Mouse (Mus musculus) kidney, postnatal 14 days (tissue): Measurements from ENCODE around the gene Acap3.

Experiments
- DNase-seq: peaks from one replicate; pipeline ENCODE4 v3.0.0; 2022; ENCODE audit warnings: mixed read lengths

Gene Acap3

GRCm38 (mm10) chr4:155891551-155892001 is at the start of gene Acap3, which contains the start of gene Pusl1:
Acap3 (plus strand) TSS chr4:155891822.
Pusl1 (minus strand) TSS chr4:155891781.
- peak; percentile 98 for DNase-seq

GRCm38 (mm10) chr4:155843231-155843630 is 48.4 kb upstream of the Acap3 start:
- peak; percentile 64 for DNase-seq

- DNase-seq = peak; percentile 96
Measured at GRCm38 (mm10) chr4:155846871-155847578, 44.6 kb upstream of the Acap3 start, which contains the start of gene Dvl1. Dvl1 (plus strand) TSS chr4:155847402.

- peak; percentile 69 for DNase-seq
Measured at GRCm38 (mm10) chr4:155847591-155848352, 43.9 kb upstream of the Acap3 start.

- peak; percentile 69 for DNase-seq
Measured at GRCm38 (mm10) chr4:155848434-155849095, 43.1 kb upstream of the Acap3 start.

GRCm38 (mm10) chr4:155849391-155849790 is 42.2 kb upstream of the Acap3 start:
- DNase-seq = no peak

- DNase-seq = peak; percentile 55
Measured at GRCm38 (mm10) chr4:155849792-155850451, 41.7 kb upstream of the Acap3 start.

GRCm38 (mm10) chr4:155851368-155851767 is 40.3 kb upstream of the Acap3 start:
- no peak for DNase-seq

GRCm38 (mm10) chr4:155851951-155852411 is 39.6 kb upstream of the Acap3 start:
- DNase-seq = peak; percentile 79

- DNase-seq = peak; percentile 5
Measured at GRCm38 (mm10) chr4:155853421-155853820, 38.2 kb upstream of the Acap3 start.

- no peak for DNase-seq
Measured at GRCm38 (mm10) chr4:155854991-155855390, 36.6 kb upstream of the Acap3 start.

GRCm38 (mm10) chr4:155856071-155856470 is 35.6 kb upstream of the Acap3 start:
- DNase-seq = no peak

- DNase-seq = no peak
Measured at GRCm38 (mm10) chr4:155856881-155857280, 34.7 kb upstream of the Acap3 start.

- peak; percentile 81 for DNase-seq
Measured at GRCm38 (mm10) chr4:155859318-155859717, 32.3 kb upstream of the Acap3 start.

GRCm38 (mm10) chr4:155861787-155862186 is 29.8 kb upstream of the Acap3 start:
- DNase-seq = no peak

GRCm38 (mm10) chr4:155863001-155863400 is 28.6 kb upstream of the Acap3 start, which contains the start of gene Tas1r3:
Tas1r3 (minus strand) TSS chr4:155863362.
- DNase-seq = no peak

- peak; percentile 57 for DNase-seq
Measured at GRCm38 (mm10) chr4:155868614-155869298, 22.9 kb upstream of the Acap3 start.

GRCm38 (mm10) chr4:155869317-155870033 is 22.1 kb upstream of the Acap3 start, which contains the start of the genes Cptp and Ints11:
Cptp (minus strand) TSS chr4:155869440.
Ints11 (plus strand) TSS chr4:155869546.
- peak; percentile 98 for DNase-seq

GRCm38 (mm10) chr4:155871404-155871803 is 20.2 kb upstream of the Acap3 start:
- DNase-seq = no peak

GRCm38 (mm10) chr4:155883587-155883986 is 8.0 kb upstream of the Acap3 start:
- DNase-seq = no peak

GRCm38 (mm10) chr4:155886330-155886729 is 5.3 kb upstream of the Acap3 start:
- DNase-seq = no peak
